Mouse (Mus musculus): Measurements from ENCODE around the gene Esrrb.

The Esrrb gene

DNA sequence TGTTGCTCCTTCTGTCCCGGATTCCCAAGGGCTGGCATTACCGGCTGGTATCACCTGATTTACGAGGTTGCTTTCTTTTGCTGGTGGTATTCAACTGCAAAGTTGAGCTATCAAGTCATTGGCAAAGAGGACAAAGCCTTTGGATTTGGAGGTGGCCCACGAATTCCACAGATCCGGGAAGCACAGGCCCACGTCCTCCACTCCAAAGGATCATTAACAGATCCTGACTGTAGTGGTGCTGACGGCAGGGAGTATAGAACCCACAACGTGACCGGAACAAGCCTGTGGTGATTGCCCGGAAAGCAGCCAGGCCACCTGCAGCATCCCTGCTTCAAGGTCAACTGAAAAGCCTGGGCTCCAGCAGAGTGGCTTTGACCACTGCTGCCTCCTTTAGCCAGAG, 140.8 kb downstream of the Esrrb start:
- DNase-seq: no peak

DNA sequence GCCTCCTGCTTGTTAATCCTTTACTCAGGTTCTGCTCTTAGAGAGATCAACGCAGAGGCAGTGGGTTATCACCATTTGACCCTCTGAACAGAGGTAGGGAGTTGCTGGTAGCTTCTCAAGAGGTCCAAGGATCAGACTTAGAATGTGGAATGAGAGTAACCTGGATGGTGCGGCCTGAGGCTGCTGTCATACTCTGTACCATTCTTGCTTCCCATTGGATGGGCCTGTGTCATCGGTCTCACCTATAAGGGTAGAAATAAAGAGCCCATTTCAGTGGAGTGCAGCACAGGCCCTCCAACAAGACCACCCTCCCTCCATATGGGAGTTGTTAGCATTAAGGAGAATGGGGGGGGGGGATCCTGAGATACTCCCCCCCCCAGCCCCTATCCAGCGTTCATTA, 143.0 kb downstream of the Esrrb start:
- no peak for DNase-seq

DNA sequence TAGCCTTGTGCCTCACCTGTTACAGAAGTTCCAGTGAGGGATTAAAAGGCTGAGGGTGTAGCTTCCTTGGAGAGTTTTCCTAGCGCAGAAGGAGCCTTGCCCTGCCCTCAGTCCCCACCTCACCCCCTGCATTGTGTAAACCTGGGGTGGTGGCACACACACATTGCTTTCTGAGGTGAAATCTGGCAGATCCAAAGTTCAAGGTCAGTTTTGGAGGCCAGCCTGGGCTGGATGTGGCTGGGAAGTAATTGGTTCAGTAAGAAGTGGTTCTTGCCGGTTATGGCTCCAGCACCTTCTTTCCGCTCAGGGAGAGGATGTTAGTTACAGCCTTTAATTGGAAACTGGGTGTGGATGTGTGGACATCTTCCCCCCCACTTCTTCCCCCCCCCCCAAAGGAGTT, 143.4 kb downstream of the Esrrb start:
- DNase-seq: no peak

DNA sequence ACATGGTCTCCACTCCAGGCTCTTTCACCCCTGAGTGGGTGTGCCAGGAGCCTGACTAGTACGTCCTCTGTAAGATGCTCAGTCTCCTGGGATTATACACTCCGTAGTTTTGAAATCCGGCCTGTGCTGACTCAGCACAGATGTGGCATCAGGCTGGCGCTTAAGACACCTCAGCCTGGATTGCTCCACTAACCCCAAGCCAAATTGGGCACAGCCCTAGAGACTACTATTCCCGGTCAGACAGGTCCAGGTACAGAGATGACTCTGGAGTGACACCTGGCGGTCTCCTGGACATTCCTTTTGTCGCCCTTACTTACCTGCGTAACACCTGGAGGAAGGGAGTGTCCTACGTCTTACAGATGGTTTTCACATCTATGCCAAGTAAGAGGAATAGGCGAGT, 146.8 kb downstream of the Esrrb start:
- no peak for DNase-seq

DNA sequence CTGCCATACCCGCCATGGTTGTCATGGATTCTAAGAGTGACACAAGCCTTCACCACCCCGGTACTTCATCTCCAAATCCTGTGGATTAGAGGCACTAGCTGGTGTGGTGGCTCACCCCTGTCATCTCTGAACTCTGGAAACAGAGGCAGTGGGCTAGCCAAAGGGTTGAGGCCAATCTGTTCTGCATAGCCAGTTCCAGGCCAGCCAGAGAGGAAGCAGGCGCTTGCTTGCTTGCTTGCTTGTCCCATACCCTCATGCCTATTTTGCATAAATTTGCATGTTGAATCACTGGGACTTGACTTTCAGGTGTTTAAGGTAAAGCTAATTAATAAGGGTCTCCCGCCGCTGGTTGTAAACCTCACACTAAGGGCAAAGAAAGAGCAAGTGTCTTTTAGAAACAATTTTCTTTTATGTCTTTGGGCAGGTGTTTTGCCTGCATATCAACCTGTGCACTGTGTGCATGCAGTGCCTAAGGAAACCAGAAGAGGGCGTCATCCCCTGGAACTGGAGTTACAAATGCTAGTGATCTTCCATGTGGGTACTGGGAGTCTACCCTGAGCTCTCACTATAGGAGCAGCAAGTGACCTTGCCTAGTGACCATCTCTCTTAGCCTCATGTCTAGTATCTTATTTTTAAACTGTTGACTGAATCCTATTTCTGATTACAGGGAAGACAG, 147.5 kb downstream of the Esrrb start:
- DNase-seq: no peak

DNA sequence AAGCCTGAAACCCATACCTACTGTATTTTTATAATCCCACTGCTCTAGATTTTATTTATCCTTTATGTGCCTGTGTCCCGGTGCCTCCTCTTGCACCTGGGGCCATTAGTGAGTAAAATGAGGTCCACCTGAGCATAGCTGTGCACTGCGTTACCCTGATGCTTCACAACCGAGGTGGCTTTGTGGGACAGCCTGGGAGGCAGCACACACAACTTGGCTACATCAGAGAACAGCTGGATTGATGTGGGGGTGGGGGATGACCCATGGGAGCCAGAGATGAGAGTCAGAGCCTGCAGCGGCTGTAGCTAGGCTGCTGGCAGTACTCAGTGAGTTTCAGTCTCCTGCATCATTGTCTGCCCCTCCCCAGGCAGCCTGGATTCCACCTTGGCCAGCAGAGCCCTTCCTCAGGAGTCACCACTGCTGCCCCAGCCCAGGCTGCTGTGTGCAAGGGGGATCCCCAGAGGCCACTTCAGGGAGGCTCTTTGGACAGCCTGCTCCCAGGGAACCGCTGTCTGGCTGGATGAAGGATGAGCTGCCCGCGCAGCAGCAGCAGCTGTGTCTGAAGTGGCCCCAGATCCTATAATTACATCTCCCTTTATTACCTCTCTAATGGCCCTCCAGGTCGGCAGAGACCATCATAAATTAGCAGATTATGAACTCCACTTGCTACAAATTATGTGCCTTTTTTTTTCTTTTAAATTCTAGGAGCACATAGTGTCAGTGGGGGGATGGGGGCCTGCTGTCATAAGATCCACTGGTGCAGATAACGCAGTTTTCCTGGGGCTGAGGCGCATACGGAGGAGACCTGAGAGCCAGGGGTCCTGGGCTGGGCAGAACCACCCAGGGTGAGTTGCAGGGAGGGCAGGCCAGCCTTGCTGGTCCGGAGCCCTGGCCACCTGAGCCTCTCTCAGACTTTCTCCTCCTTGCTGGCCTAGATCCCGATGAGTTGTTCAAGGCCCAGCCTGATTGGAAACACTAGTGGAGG, 148.7 kb downstream of the Esrrb start:
- no peak for DNase-seq

DNA sequence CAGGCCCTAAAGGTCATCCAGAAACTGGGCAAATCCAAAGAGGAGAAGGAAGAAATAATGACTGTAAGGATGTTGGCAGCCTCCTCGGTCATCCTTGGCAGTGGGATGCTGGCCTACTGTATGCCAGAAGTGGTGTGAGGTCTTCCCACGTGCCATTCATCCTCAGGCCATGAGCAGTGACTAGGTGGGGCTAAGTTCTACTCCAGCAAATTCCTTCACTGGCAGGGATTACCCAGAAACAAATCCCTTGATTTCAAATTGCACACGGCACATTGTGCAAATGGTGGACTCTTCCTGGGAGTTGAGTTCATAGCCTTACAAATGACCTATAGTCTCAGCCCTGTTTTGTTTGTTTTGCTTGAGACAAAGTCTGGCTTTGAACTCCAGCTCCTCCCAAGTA, 151.4 kb downstream of the Esrrb start:
- DNase-seq: no peak

DNA sequence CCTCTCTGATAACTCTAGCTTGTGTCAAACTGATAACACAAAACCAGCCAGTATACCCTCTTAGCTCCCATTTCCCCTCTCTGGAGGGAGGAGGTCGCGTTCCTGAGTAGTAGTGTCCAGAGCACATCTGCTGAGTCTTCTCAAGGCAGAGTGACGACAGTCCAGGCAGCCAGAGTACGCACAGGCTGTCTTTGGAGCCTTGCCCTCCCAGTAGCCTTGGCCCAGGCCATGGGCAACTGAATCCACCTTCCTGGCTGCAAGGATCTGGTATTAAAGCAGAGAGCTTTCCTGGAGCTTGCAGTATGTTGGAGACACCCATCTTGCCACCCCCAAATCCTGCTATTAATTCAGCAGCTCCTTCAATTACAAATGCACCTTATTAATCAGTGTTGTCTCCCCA, 152.7 kb downstream of the Esrrb start:
- DNase-seq: no peak

DNA sequence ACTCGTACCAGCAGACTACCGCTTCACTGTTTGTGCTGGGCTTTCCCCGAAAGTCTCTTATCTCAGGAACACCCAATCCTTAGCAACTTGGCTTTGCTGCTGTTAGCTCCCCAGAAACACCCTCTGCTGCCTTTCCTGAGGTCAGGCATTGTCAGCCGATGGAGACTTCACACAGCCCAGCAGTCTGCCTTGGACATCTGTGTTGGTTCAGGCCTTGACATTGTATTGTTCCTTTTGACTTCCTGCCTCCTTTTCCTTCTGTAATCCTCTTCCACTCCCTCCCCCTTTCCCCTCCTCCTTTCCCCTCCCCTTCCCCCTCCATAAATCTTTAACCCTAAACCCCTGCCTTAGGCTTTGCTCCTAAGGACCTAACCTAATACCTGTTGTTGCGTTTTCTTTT, 155.7 kb downstream of the Esrrb start:
- DNase-seq: no peak

DNA sequence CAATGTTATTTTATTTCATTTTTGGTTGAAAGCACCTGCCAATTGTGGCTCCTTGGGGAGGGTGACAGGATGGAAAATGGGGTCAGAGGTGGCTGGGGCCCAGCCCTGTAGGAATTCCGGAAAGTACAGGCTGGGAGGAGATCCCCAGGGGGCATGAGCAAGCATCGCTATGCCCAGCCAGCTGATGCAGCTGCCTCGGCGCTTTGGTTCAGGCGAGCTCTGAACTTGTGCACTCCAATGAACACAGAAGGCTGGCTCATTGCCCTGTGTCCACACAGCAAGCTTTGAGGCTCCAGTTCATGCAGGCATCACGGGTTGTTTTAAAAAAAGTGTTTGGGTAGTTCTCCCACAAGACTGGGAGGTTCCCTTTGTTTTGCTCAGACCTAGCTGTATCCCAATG, 156.8 kb downstream of the Esrrb start:
- no peak for DNase-seq

DNA sequence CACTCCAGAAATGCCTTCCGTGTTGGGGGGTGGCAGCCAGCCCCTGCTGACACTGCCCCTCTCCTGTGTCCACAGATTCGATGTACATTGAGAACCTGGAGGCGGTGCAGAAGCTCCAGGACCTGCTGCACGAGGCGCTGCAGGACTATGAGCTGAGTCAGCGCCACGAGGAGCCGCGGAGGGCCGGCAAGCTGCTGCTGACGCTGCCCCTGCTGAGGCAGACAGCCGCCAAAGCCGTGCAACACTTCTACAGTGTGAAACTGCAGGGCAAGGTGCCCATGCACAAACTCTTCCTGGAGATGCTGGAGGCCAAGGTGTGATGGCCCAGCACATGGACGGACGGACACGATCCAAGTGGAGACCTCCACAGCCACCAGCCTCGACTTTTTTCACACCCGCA, 157.8 kb downstream of the Esrrb start:
- no peak for DNase-seq

DNA sequence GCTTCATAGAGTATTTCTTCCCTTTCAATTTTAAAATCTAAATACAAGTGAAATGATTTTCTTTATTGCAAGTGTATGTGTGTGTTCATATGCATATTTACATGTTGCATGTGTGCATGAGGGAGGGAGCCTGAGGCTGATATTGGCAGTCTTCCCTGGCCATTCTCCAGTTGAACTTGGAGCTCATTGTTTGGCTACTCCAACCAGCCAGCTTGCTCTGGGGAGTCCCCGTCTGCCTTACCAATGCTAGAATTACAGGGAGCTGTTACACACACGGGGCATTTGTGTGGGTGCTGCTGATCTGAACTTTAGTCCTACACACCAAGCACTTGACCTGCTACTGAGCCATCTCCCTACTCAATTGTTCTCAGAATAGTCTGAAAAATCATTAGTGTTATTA, 173.4 kb downstream of the Esrrb start:
- no peak for DNase-seq

DNA sequence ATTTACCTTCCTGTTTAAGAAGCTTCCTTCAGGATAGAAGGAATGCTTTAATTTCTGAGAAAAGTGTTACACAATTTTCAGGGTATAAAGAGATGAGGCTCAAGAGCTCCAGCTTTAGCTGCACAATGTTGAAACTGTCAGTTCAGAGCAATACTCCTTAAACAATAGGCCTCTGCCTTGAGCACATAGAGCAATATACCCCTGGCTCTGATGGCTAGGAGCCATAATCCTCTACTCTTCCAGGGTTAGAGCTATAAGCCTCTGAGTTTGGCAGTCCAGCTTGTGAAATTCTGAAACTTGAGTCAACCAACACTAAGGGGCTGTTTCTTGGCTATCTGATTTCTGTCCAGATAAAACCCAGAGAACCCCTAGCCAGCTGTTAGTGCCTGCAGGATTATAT, 176.9 kb downstream of the Esrrb start:
- DNase-seq: no peak

DNA sequence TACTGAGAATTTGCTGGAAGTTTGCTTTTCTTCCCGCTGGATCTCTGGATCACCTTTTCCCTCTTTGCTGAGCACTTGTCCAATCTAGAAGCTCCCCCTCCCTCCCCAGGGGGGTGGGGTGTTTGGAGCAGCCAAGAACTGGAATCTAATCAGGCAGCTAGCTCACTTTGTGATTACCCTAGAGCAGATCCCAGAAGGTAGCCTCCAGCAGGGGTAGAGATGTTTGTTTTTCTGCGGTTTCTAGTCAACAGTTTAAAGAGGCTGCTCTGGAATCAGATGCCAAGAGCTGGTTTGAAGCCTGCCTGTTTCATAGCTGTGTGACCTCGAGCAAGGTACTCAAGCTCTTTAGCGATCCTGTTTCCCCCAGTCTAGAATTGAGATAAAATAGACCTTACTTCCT, 177.8 kb downstream of the Esrrb start:
- no peak for DNase-seq

DNA sequence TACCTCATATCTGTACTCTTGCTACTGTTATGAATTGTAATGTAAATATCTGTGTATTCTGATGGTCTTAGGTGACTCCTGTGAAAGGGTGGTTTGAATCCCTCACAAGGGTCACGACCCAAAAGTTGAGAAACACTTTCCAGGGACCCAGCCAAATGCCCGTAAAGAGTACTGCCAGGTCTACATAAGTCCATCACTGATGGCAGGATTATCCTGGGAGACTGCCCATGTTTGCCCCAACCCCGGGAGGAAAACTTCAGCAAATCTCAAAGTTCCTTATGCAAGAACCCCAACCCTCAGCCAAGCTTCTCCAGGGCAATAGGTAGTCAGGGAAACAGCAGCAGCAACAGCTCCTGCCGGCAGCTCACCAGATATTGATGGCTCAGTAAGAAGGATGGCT, 178.6 kb downstream of the Esrrb start:
- DNase-seq: no peak

DNA sequence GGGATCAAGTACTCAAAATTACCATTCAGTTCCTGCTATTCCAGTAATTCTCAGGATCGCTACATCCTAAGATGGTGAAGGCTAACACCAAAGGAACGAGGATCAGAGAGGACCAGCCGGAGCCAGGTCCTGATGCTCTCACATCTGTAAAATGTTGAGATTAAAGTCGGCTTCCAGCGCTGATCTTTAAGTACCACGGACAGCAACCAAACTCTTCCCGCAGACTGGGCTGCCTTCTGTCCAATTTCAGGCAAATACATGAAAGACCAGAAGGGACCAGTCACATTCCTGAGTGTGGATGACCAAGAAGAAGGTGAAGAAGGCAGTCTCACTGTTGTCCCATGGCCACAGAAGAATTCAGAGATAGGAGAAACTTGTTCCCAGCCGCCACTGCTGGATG, 186.9 kb downstream of the Esrrb start:
- no peak for DNase-seq

DNA sequence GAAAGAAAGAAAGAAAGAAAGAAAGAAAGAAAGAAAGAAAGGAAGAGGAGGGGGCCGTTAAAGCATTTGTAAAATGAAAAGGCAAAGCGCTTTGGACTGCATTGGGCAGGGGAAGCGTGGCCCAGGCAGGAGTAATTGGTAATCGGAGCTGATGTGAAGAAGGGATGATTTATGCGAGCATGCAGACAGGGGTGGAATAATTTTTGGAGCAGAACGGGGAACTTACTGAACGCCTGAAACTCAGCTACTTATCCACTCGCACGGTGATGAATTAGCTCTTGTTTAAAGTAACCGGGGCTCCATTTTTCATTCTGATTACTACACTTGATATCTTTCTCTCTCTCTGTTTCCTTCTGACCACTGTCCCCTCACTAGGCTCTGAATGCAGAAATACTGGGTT, 192.1 kb downstream of the Esrrb start:
- no peak for DNase-seq

DNA sequence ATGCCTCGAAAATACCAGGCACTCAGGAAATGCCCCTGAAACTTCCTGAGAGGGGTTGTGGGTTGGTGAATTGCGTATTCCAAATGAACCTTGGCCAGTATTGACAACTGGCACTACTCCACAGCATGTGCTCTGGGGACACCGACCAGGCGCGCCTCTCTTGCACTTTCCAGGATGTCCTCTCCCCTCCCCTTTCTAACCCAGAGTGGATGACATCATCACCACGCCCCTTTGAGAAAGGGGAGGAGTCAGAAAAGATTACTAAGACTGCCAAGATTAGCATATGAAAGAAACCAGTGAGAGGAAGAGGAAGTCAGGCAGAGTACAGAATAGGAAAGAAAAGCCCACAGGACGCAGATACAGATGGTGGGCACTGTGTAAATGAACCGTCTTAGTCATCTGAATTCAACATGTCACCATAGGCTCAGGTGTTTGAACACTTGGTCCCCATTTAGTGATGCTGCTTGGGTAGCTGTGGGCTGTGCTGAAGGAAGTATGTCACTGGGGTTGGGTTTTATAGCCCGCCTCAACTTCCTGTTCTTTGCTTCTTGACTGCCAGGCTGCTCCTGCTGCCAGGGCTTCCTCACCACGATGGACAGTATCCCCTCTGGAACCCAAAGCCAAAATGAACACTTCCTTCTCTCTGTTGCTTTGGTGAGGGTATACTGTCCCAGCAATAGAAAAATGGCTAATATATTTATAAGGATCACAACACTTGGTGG, 196.0 kb downstream of the Esrrb start:
- DNase-seq: no peak

DNA sequence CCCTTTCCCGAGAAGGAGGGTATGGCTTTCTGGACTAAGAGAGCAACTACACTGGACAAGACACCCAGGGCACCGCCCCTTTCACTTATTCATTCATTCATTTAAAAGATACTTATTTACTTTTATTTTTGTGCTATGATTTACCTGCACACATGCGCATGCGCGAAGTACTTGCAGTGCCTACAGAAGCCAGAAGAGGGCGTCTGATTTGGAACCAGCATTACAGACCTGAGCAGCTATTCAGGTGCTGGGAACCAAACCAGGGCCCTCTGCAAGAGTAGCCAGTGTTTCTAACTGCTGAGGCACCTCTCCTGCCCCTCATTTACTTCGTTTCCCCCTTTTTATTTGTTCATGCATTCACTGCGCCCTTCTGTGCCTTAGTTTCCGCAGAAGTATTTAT, 198.0 kb downstream of the Esrrb start:
- no peak for DNase-seq

DNA sequence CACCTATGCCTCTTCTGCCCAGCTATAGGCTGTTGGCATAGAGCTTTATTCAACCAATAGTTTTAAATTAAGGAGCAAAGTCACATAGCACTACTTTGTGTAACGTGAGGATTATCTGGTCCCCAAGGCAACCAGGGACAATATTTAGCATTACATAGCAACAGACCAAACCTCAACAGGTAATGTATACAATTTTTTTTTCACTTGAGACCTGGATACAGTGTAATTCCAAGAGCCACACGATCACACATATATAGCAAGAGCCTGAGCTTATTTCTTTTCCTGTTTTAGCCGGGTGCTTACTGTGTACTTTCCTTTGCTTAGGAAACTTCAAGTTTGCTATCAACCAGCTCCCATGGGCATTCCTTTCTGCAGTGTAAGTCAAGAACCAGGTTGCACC, 201.8 kb downstream of the Esrrb start:
- no peak for DNase-seq

DNA sequence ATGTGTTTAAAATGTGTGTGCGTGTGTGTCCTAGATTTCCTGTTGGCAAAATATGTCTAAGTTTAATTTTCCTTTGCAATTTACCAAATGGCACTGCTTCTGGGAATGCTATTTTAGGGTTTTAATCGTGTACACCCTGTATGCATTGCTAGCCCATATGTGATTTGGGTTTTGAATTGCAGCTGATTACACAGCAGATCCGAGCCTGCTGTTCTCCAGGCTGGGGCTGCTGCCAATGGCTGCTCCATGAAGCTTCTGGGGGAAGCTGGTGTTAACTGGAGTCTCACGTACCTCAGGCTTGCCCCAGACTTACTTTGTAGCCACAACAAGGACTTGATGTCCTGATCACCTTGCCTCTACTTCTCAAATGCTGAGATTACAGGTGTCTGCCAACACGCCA, 205.1 kb downstream of the Esrrb start:
- no peak for DNase-seq
